In the genomic region with DNA sequence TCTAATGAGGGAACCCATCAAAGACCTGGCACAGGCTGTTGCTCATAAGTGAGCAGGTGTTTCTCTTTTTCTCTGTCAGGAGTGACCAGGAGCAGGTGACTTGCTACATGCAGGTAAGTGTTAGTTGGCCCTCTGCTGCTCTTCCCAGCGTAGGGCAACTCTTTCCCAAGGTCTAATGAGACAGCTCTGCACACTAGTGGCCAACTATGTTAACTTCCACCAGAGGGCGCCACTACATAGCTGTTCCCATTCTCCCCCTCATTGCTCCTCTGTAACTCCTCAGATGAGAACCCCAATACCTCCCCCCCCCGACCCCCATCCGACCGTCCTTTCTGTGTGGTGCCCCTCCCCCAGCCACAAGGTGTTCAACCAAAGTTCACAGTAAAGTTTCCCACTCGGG, we compare ENCODE assay signal across 9 mouse cellular contexts. TPM values are rescaled to one million over a fixed set of nuclear protein-coding genes. Genes with fewer than 3 reads are reported as not detected.
DNase-seq lines count a peak whose midpoint lies in the region; ATAC-seq and TF ChIP-seq lines count a peak whose summit lies in the region.
"Had no signal": no experiment of that assay in that cellular context is flagged by ENCODE, and none has a peak within 500 bp of the region (broad histone marks: within the 10 kb centered on the region; RNA-seq: fewer than 3 reads in every experiment).

No protein-coding gene starts in this region.

- CTCF ChIA-PET in Patski (lab: Charles Lee): interaction anchor here (1.0 to 3.6 kb wide), 4 partner anchors 12 to 116 kb away, joined by 3 to 22 read pairs (median 4); no protein-coding TSS in a partner anchor

- POLR2A ChIA-PET in Patski (lab: Charles Lee): interaction anchor here (1.6 kb wide), 1 partner anchor 48 kb away, joined by 3 read pairs; a partner anchor contains a TSS

- H3K4me3 ChIP-seq in midbrain, embryonic 10.5 days: no peak overlapping the region
- H3K4me3 ChIP-seq in midbrain, embryonic 16.5 days (ENCODE audit: low read depth, low read length): no peak overlapping the region
- H3K4me3 ChIP-seq in midbrain, postnatal 0 days (ENCODE audit: low read depth, low read length): no peak overlapping the region
- H3K4me3 ChIP-seq: midbrain, embryonic 12.5 days had no signal

- WGBS in midbrain, embryonic 10.5 days: 9% methylated on average over 6 of the region's 6 CpGs
- 10% methylated on average over 6 of the region's 6 CpGs for WGBS in midbrain, embryonic 16.5 days
- 12% methylated on average over 6 of the region's 6 CpGs for WGBS in midbrain, postnatal 0 days

- DNase-seq in midbrain, embryonic 10.5 days (ENCODE audit: low spot score): peak; percentile 56
- DNase-seq in Patski (ENCODE audit: low read depth, low spot score): no peak
- DNase-seq in cerebellum, adult 9-11 months: peak; percentile 16
- DNase-seq in heart, postnatal 14 days: peak; percentile 44 to 71
- peak; percentile 60 to 61 for DNase-seq in left cerebral cortex, postnatal 25 days (ENCODE audit: low spot score in 2 of 2)
- peak; percentile 72 for DNase-seq in midbrain, postnatal 0 days (ENCODE audit: low spot score)

- no peak overlapping the region for H3K9ac ChIP-seq in midbrain, embryonic 16.5 days (ENCODE audit: low read depth, low read length)
- no peak overlapping the region for H3K9ac ChIP-seq in midbrain, postnatal 0 days (replicated peaks; ENCODE audit: low read length, poor library complexity, severe bottlenecking)
- H3K9ac ChIP-seq: midbrain, embryonic 12.5 days had no signal

- no peak overlapping the region for H3K4me2 ChIP-seq in midbrain, embryonic 16.5 days (ENCODE audit: low read length)
- no peak overlapping the region for H3K4me2 ChIP-seq in midbrain, postnatal 0 days (ENCODE audit: low read depth, low read length, poor library complexity, severe bottlenecking)
- H3K4me2 ChIP-seq: midbrain, embryonic 12.5 days had no signal

- no peaks in the 10 kb centered on the region for H3K36me3 ChIP-seq in midbrain, embryonic 10.5 days
- no peaks in the 10 kb centered on the region for H3K36me3 ChIP-seq in midbrain, embryonic 16.5 days (ENCODE audit: control insufficient read depth, insufficient read depth, low read length)
- no peaks in the 10 kb centered on the region for H3K36me3 ChIP-seq in midbrain, postnatal 0 days (ENCODE audit: insufficient read depth, low read length)
- H3K36me3 ChIP-seq: midbrain, embryonic 12.5 days had no signal

- in situ Hi-C loops in Patski (cut with MboI; ENCODE audit: low pct_unique_long_range_greater_than_20kb): loop anchor here (5.0 kb wide), 1 partner anchor 115 kb away; no protein-coding TSS in a partner anchor

- TF ChIP-seq CTCF in Patski (IDR thresholded peaks at IDR 0.05): peak; percentile 73
- TF ChIP-seq CTCF in midbrain, postnatal 0 days (IDR thresholded peaks at IDR 0.05): peak; percentile 73

- H3K27ac ChIP-seq in midbrain, embryonic 10.5 days (replicated peaks): no peak overlapping the region
- no peak overlapping the region for H3K27ac ChIP-seq in midbrain, embryonic 16.5 days (ENCODE audit: low read length)
- H3K27ac ChIP-seq in midbrain, postnatal 0 days (ENCODE audit: low read depth, low read length): no peak overlapping the region
- H3K27ac ChIP-seq: midbrain, embryonic 12.5 days had no signal

- no peak for ATAC-seq in midbrain, embryonic 16.5 days
- no peak for ATAC-seq in Patski
- ATAC-seq in midbrain, postnatal 0 days (ENCODE audit: low FRiP score): no peak
- ATAC-seq in monocyte, adult 5-6 weeks (replicated peaks; ENCODE audit: insufficient number of reproducible peaks, low FRiP score, low TSS enrichment, poor library complexity, severe bottlenecking): no peak

- intact Hi-C loops in heart, postnatal 14 days (cut with DNase I): loop anchor here (1.0 to 5.0 kb wide), 2 partner anchors 117 to 175 kb away; no protein-coding TSS in a partner anchor
- intact Hi-C loops in left cerebral cortex, postnatal 25 days (cut with DNase I): loop anchor here (2.0 to 5.0 kb wide), 3 partner anchors 36 to 175 kb away; no protein-coding TSS in a partner anchor

- peaks cover 12% of the 10 kb centered on the region for H3K4me1 ChIP-seq in midbrain, embryonic 10.5 days
- H3K4me1 ChIP-seq in midbrain, embryonic 16.5 days (ENCODE audit: control insufficient read depth, insufficient read depth, low read length): 0 out of 2 replicates have a peak, but pooled peaks cover 4% of the 10 kb centered on the region
- no peaks in the 10 kb centered on the region for H3K4me1 ChIP-seq in midbrain, postnatal 0 days (ENCODE audit: insufficient read depth, low read length)

- no peaks in the 10 kb centered on the region for H3K9me3 ChIP-seq in midbrain, embryonic 10.5 days (replicated peaks)
- no peaks in the 10 kb centered on the region for H3K9me3 ChIP-seq in midbrain, embryonic 16.5 days (replicated peaks; ENCODE audit: control insufficient read depth, low read length, poor library complexity, severe bottlenecking)
- H3K9me3 ChIP-seq in midbrain, postnatal 0 days (ENCODE audit: low read length): no peaks in the 10 kb centered on the region
- H3K9me3 ChIP-seq: midbrain, embryonic 12.5 days had no signal

- H3K27me3 ChIP-seq in midbrain, embryonic 10.5 days (ENCODE audit: low read depth, poor library complexity, severe bottlenecking): peaks cover 97% of the 10 kb centered on the region
- H3K27me3 ChIP-seq in midbrain, embryonic 16.5 days (ENCODE audit: control insufficient read depth, insufficient read depth, low read depth, low read length): peaks cover 19% of the 10 kb centered on the region
- H3K27me3 ChIP-seq in Patski: peaks cover 24% of the 10 kb centered on the region
- H3K27me3 ChIP-seq in midbrain, postnatal 0 days (ENCODE audit: insufficient read depth, low read length): peaks cover 20% of the 10 kb centered on the region; the same call in 1 of the 2 replicates

RNA-seq across cellular contexts. Expression of a gene that starts 4.7 kb away (rescaled TPM):
- 0.55 and 0.81 TPM in 2 replicates for polyA plus RNA-seq in midbrain, embryonic 10.5 days (2016; fragmentation: Nextera tagmentation; extraction: Ambion mirVana)
- 2.3 and 4.3 TPM in 2 replicates for polyA plus RNA-seq in midbrain, embryonic 16.5 days (2015; fragmentation: Nextera tagmentation; extraction: Ambion mirVana)
- polyA plus RNA-seq in Patski (2021): 0.04 TPM
- not detected for total RNA-seq in heart, postnatal 14 days (2021)
- 1 to 10 TPM; 2.0 to 2.8 TPM for total RNA-seq in left cerebral cortex, postnatal 25 days (2021)
- 2.2 and 2.6 TPM in 2 replicates for total RNA-seq in midbrain, postnatal 0 days (2014; rRNA removed)
- 4.3 and 4.8 TPM in 2 replicates for polyA plus RNA-seq in midbrain, postnatal 0 days (2015; fragmentation: Nextera tagmentation; extraction: Ambion mirVana)
- not detected in 3 replicates for total RNA-seq in monocyte, adult 5-6 weeks (2017)

RNA-seq across cellular contexts. Expression of a gene that starts 47.2 kb away (rescaled TPM):
- 14.4 and 15.4 TPM in 2 replicates for polyA plus RNA-seq in midbrain, embryonic 10.5 days (2016; fragmentation: Nextera tagmentation; extraction: Ambion mirVana)
- polyA plus RNA-seq in midbrain, embryonic 16.5 days (2015; fragmentation: Nextera tagmentation; extraction: Ambion mirVana): 0.87 and 0.92 TPM in 2 replicates
- 5.1 TPM for polyA plus RNA-seq in Patski (2021)
- 1 to 10 TPM in 1 of 2 experiments, under 1 TPM in 1; 0.29 to 1.2 TPM for total RNA-seq in heart, postnatal 14 days (2021)
- under 1 TPM in 1 of 2 experiments, not detected in 1; 0.11 TPM for total RNA-seq in left cerebral cortex, postnatal 25 days (2021)
- total RNA-seq in midbrain, postnatal 0 days (2014; rRNA removed): 1.2 and 3.4 TPM in 2 replicates
- polyA plus RNA-seq in midbrain, postnatal 0 days (2015; fragmentation: Nextera tagmentation; extraction: Ambion mirVana): 0.85 and 1.0 TPM in 2 replicates
- total RNA-seq in monocyte, adult 5-6 weeks (2017): 0.29 to 1.5 TPM (median 0.75 TPM) in 3 replicates
